Mouse (Mus musculus): ENCODE data around the gene Lrrc49. TPM values are rescaled to one million over a fixed set of nuclear protein-coding genes. Genes with fewer than 3 reads are reported as not detected.

Gene Lrrc49
- polyA plus RNA-seq, 1 experiment from 2014 or later = 21.9 TPM

- no peaks in the 10 kb centered on the region for H3K27me3 ChIP-seq (ENCODE audit: insufficient read depth, low read length)
- H3K4me3 ChIP-seq (ENCODE audit: low read depth, low read length) = no peak overlapping the region
- peaks cover 5% of the 10 kb centered on the region; the same call in 1 of the 2 replicates for H3K36me3 ChIP-seq (ENCODE audit: insufficient read depth)
- no peak overlapping the region for H3K4me2 ChIP-seq
- ATAC-seq (ENCODE audit: insufficient read depth) = no peak
- WGBS = 65% methylated on average over 10 of the region's 10 CpGs
- no peak for DNase-seq
- H3K9me3 ChIP-seq (ENCODE audit: low read depth, low read length) = no peaks in the 10 kb centered on the region
- no peak for TF ChIP-seq CTCF (IDR thresholded peaks at IDR 0.05; ENCODE audit: low read depth)
- no peak overlapping the region for H3K9ac ChIP-seq
- H3K4me1 ChIP-seq (ENCODE audit: insufficient read depth) = no peaks in the 10 kb centered on the region
- H3K27ac ChIP-seq (ENCODE audit: low read depth) = no peak overlapping the region
Measured at GRCm38 (mm10) chr9:60601936-60602335, 86.0 kb downstream of the Lrrc49 start.

DNA sequence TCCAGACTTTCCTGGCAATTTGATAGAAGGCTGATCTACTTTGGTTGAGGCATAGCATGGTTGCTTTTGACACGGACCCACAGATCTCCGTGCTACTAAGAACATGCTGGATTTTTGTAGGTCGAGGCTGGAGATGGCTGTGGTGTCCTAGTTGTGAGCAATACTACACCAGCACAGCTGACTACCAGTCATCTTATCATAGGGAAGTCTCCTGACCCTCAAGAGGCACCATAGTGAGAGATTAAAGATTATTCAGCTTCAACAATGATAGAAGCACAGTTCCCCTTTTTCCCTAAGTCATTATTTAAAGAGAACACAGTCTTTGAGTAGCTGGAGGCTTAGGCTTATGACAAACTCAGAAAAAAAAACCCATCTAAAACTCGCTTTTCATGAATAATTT, 87.7 kb downstream of the Lrrc49 start:
- ATAC-seq (ENCODE audit: insufficient read depth) (no peak), DNase-seq (no peak)
- Histone ChIP-seq H3K9me3 (ENCODE audit: low read depth, low read length) (no peaks in the 10 kb centered on the region), H3K27me3 (ENCODE audit: insufficient read depth, low read length) (no peaks in the 10 kb centered on the region), H3K9ac (no peak overlapping the region), H3K4me2 (no peak overlapping the region), H3K4me1 (ENCODE audit: insufficient read depth) (no peaks in the 10 kb centered on the region), H3K36me3 (ENCODE audit: insufficient read depth) (peaks cover 7% of the 10 kb centered on the region; the same call in 1 of the 2 replicates), H3K4me3 (ENCODE audit: low read depth, low read length) (no peak overlapping the region), H3K27ac (ENCODE audit: low read depth) (no peak overlapping the region)
- no peak for TF ChIP-seq CTCF (IDR thresholded peaks at IDR 0.05; ENCODE audit: low read depth)
- 79% methylated on average over 4 of the region's 4 CpGs for WGBS

GRCm38 (mm10) chr9:60599489-60599888, 88.5 kb downstream of the Lrrc49 start:
- Histone ChIP-seq H3K27me3 (ENCODE audit: insufficient read depth, low read length) (no peaks in the 10 kb centered on the region), H3K4me3 (ENCODE audit: low read depth, low read length) (no peak overlapping the region), H3K9ac (no peak overlapping the region), H3K9me3 (ENCODE audit: low read depth, low read length) (no peaks in the 10 kb centered on the region), H3K27ac (ENCODE audit: low read depth) (no peak overlapping the region), H3K36me3 (ENCODE audit: insufficient read depth) (peaks cover 7% of the 10 kb centered on the region; the same call in 1 of the 2 replicates), H3K4me2 (no peak overlapping the region), H3K4me1 (ENCODE audit: insufficient read depth) (no peaks in the 10 kb centered on the region)
- TF ChIP-seq CTCF (IDR thresholded peaks at IDR 0.05; ENCODE audit: low read depth) = peak; percentile 85
- ATAC-seq (ENCODE audit: insufficient read depth) = peak; percentile 69; the same call in 1 of the 2 replicates
- WGBS = 56% methylated on average over 2 of the region's 2 CpGs
- DNase-seq = peak; percentile 75

GRCm38 (mm10) chr9:60595406-60595805, 92.6 kb downstream of the Lrrc49 start:
- Histone ChIP-seq H3K36me3 (ENCODE audit: insufficient read depth) (peaks cover 5% of the 10 kb centered on the region; the same call in 1 of the 2 replicates), H3K27me3 (ENCODE audit: insufficient read depth, low read length) (no peaks in the 10 kb centered on the region), H3K9me3 (ENCODE audit: low read depth, low read length) (no peaks in the 10 kb centered on the region), H3K4me3 (ENCODE audit: low read depth, low read length) (no peak overlapping the region), H3K4me1 (ENCODE audit: insufficient read depth) (no peaks in the 10 kb centered on the region), H3K4me2 (no peak overlapping the region), H3K9ac (no peak overlapping the region), H3K27ac (ENCODE audit: low read depth) (no peak overlapping the region)
- WGBS = 57% methylated on average over 7 of the region's 7 CpGs
- DNase-seq (peak; percentile 16), ATAC-seq (ENCODE audit: insufficient read depth) (no peak)
- no peak for TF ChIP-seq CTCF (IDR thresholded peaks at IDR 0.05; ENCODE audit: low read depth)

DNA sequence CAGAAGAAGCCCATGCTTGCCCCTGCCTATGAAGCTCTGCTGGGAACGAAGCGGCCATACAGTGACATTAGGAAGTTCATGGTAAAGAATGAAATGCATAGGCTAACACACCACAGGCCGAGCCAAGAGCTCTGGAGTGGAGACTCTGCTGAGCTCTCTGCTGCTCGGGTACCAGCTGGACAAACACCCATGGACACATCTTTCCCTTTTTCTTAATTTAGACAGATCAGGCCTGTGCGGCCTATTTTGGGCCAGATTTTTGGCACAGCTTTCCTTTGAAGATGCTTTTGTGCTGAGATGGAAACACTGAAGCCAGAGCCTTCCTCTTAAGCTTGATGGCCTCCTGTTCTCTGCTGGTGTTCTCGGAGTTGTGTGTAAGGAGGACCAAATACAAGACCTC, 95.0 kb downstream of the Lrrc49 start:
- Histone ChIP-seq H3K4me3 (ENCODE audit: low read depth, low read length) (no peak overlapping the region), H3K9me3 (ENCODE audit: low read depth, low read length) (no peaks in the 10 kb centered on the region), H3K4me1 (ENCODE audit: insufficient read depth) (no peaks in the 10 kb centered on the region), H3K9ac (no peak overlapping the region), H3K27ac (ENCODE audit: low read depth) (peak overlapping the region; percentile 36; the same call in 1 of the 2 replicates), H3K27me3 (ENCODE audit: insufficient read depth, low read length) (no peaks in the 10 kb centered on the region), H3K4me2 (no peak overlapping the region), H3K36me3 (ENCODE audit: insufficient read depth) (peaks cover 5% of the 10 kb centered on the region; the same call in 1 of the 2 replicates)
- DNase-seq (peak; percentile 21), ATAC-seq (ENCODE audit: insufficient read depth) (no peak)
- 79% methylated on average over 6 of the region's 6 CpGs for WGBS
- no peak for TF ChIP-seq CTCF (IDR thresholded peaks at IDR 0.05; ENCODE audit: low read depth)

DNA sequence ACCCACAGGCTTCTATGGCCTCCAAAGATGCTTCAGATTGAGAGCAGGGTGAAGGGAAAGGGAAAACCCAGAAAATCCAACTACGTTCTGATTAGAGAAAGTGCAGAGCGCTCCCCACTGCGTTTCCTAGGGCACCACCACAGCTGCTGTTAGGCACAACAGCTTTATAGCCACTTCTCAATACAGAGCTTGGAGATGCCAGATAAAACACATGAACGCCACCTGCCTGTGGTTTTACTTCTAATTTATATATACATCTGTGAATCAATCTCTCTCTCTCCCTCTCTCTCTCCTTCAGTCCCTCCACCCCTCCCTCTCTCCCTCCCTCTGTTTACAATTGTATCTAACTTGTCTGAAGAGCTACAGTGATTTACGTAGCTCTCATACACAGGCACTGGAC, 95.6 kb downstream of the Lrrc49 start:
- H3K9me3 ChIP-seq (ENCODE audit: low read depth, low read length) = no peaks in the 10 kb centered on the region
- no peaks in the 10 kb centered on the region for H3K4me1 ChIP-seq (ENCODE audit: insufficient read depth)
- ATAC-seq (ENCODE audit: insufficient read depth) = no peak
- no peaks in the 10 kb centered on the region for H3K27me3 ChIP-seq (ENCODE audit: insufficient read depth, low read length)
- H3K9ac ChIP-seq = no peak overlapping the region
- peaks cover 5% of the 10 kb centered on the region; the same call in 1 of the 2 replicates for H3K36me3 ChIP-seq (ENCODE audit: insufficient read depth)
- no peak overlapping the region for H3K4me2 ChIP-seq
- peak overlapping the region; percentile 36; the same call in 1 of the 2 replicates for H3K27ac ChIP-seq (ENCODE audit: low read depth)
- no peak for TF ChIP-seq CTCF (IDR thresholded peaks at IDR 0.05; ENCODE audit: low read depth)
- 72% methylated on average over 5 of the region's 5 CpGs for WGBS
- no peak for DNase-seq
- no peak overlapping the region for H3K4me3 ChIP-seq (ENCODE audit: low read depth, low read length)

- ATAC-seq (ENCODE audit: insufficient read depth) = no peak
- 92% methylated on average over 8 of the region's 8 CpGs for WGBS
Measured at GRCm38 (mm10) chr9:60590871-60591624, 96.9 kb downstream of the Lrrc49 start.

More at GRCm38 (mm10) chr9:60590871-60591624, 96.9 kb downstream of the Lrrc49 start:
- Histone ChIP-seq H3K9me3 (ENCODE audit: low read depth, low read length) (no peaks in the 10 kb centered on the region), H3K27me3 (ENCODE audit: insufficient read depth, low read length) (no peaks in the 10 kb centered on the region), H3K4me3 (ENCODE audit: low read depth, low read length) (no peak overlapping the region), H3K4me1 (ENCODE audit: insufficient read depth) (no peaks in the 10 kb centered on the region), H3K4me2 (no peak overlapping the region), H3K9ac (no peak overlapping the region), H3K36me3 (ENCODE audit: insufficient read depth) (peaks cover 3% of the 10 kb centered on the region; the same call in 1 of the 2 replicates), H3K27ac (ENCODE audit: low read depth) (no peak overlapping the region)
- TF ChIP-seq CTCF (IDR thresholded peaks at IDR 0.05; ENCODE audit: low read depth) = peak; percentile 28
- DNase-seq = peak; percentile 23

Data from lung, embryonic 14.5 days (tissue).